ENCODE assay signal across 8 mouse cellular contexts in genomic region chr19:8774951-8775421, GRCm38 (mm10). TPM values are rescaled to one million over a fixed set of nuclear protein-coding genes. Genes with fewer than 3 reads are reported as not detected.
DNase-seq lines count a peak whose midpoint lies in the region; ATAC-seq and TF ChIP-seq lines count a peak whose summit lies in the region.

No protein-coding gene starts in this region.

- no peak for TF ChIP-seq CTCF in embryonic fibroblast, embryonic 13.5 days (IDR thresholded peaks at IDR 0.05; ENCODE audit: borderline replicate concordance, insufficient read depth, low read length)
- no peak for TF ChIP-seq CTCF in kidney, postnatal 0 days (IDR thresholded peaks at IDR 0.05; ENCODE audit: low read depth)

- H3K27ac ChIP-seq in embryonic fibroblast, embryonic 13.5 days (ENCODE audit: insufficient read depth, low read length): peak overlapping the region; percentile 86
- H3K27ac ChIP-seq in kidney, postnatal 0 days: peak overlapping the region; percentile 97
- H3K27ac ChIP-seq in neural tube, embryonic 12.5 days: peak overlapping the region; percentile 98

- H3K4me2 ChIP-seq in kidney, postnatal 0 days (ENCODE audit: low read length): peak overlapping the region; percentile 93
- H3K4me2 ChIP-seq in neural tube, embryonic 12.5 days (replicated peaks): peak overlapping the region; percentile 94

- H3K4me1 ChIP-seq in embryonic fibroblast, embryonic 13.5 days (ENCODE audit: control insufficient read depth, insufficient read depth, low read length): no peaks in the 10 kb centered on the region
- H3K4me1 ChIP-seq in kidney, postnatal 0 days (replicated peaks; ENCODE audit: insufficient read depth, low read length): peaks cover 14% of the 10 kb centered on the region; the same call in 1 of the 2 replicates
- peaks cover 33% of the 10 kb centered on the region for H3K4me1 ChIP-seq in neural tube, embryonic 12.5 days

- peaks cover 11% of the 10 kb centered on the region for H3K36me3 ChIP-seq in kidney, postnatal 0 days (ENCODE audit: insufficient read depth, low read length)
- H3K36me3 ChIP-seq in neural tube, embryonic 12.5 days: peaks cover 34% of the 10 kb centered on the region

- TF ChIP-seq POLR2A in embryonic fibroblast, embryonic 13.5 days (IDR thresholded peaks at IDR 0.05; ENCODE audit: low read depth, low read length): 0 out of 2 replicates have a peak, but pooled peaks have one; percentile 25

- ATAC-seq in kidney, postnatal 0 days (replicated peaks; ENCODE audit: low FRiP score, low read depth): no peak; the same call in 1 of the 2 replicates
- peak; percentile 41 for ATAC-seq in neural tube, embryonic 12.5 days (ENCODE audit: low FRiP score, low read depth)

- H3K4me3 ChIP-seq in embryonic fibroblast, embryonic 13.5 days (ENCODE audit: insufficient read depth, low read length): peak overlapping the region; percentile 72
- peak overlapping the region; percentile 73 for H3K4me3 ChIP-seq in kidney, postnatal 0 days (replicated peaks; ENCODE audit: low read depth, low read length)
- H3K4me3 ChIP-seq in neural tube, embryonic 12.5 days: peak overlapping the region; percentile 72

- H3K9me3 ChIP-seq in kidney, postnatal 0 days (replicated peaks; ENCODE audit: low read length): no peaks in the 10 kb centered on the region
- no peaks in the 10 kb centered on the region for H3K9me3 ChIP-seq in neural tube, embryonic 12.5 days

- DNase-seq in kidney, adult 8-10 months: peak; percentile 26 to 27
- no peak for DNase-seq in kidney, adult 18-20 months
- DNase-seq in MN1 (ENCODE audit: low spot score): peak; percentile 14
- peak; percentile 30 for DNase-seq in kidney, postnatal 0 days (ENCODE audit: low spot score)
- DNase-seq in cerebellum, postnatal 14 days: no peak
- DNase-seq in cerebellum, postnatal 4 days (ENCODE audit: low spot score in 2 of 2): no peak

- WGBS in kidney, postnatal 0 days: 2% methylated on average over 20 of the region's 20 CpGs
- 5% methylated on average over 20 of the region's 20 CpGs for WGBS in neural tube, embryonic 12.5 days

- H3K9ac ChIP-seq in kidney, postnatal 0 days (ENCODE audit: low read depth, low read length): peak overlapping the region; percentile 94
- peak overlapping the region; percentile 93 for H3K9ac ChIP-seq in neural tube, embryonic 12.5 days

- H3K27me3 ChIP-seq in kidney, postnatal 0 days (ENCODE audit: insufficient read depth, low read length): no peaks in the 10 kb centered on the region
- no peaks in the 10 kb centered on the region for H3K27me3 ChIP-seq in neural tube, embryonic 12.5 days (replicated peaks)

RNA-seq across cellular contexts. Expression of gene Tmem179b, which starts 0.7 kb away (rescaled TPM):
- polyA plus RNA-seq in embryonic fibroblast, embryonic 13.5 days (2011; ENCODE audit: insufficient read length, low read depth, missing spikeins): 41.7 and 49.2 TPM in 2 replicates
- 103 and 113 TPM in 2 replicates for polyA plus RNA-seq in kidney, postnatal 0 days (2015; fragmentation: Nextera tagmentation; extraction: Ambion mirVana)
- 37.2 and 39.0 TPM in 2 replicates for polyA plus RNA-seq in neural tube, embryonic 12.5 days (2016; fragmentation: Nextera tagmentation; extraction: Ambion mirVana)

RNA-seq across cellular contexts. Expression of gene Tmem223, which starts 4.2 kb away (rescaled TPM):
- polyA plus RNA-seq in embryonic fibroblast, embryonic 13.5 days (2011; ENCODE audit: insufficient read length, low read depth, missing spikeins): 34.7 and 36.7 TPM in 2 replicates
- polyA plus RNA-seq in kidney, postnatal 0 days (2015; fragmentation: Nextera tagmentation; extraction: Ambion mirVana): 248 and 286 TPM in 2 replicates
- polyA plus RNA-seq in neural tube, embryonic 12.5 days (2016; fragmentation: Nextera tagmentation; extraction: Ambion mirVana): 199 and 210 TPM in 2 replicates

RNA-seq across cellular contexts. Expression of gene Taf6l, which starts 11.2 kb away (rescaled TPM):
- 15.7 and 22.7 TPM in 2 replicates for polyA plus RNA-seq in embryonic fibroblast, embryonic 13.5 days (2011; ENCODE audit: insufficient read length, low read depth, missing spikeins)
- 28.4 and 28.6 TPM in 2 replicates for polyA plus RNA-seq in kidney, postnatal 0 days (2015; fragmentation: Nextera tagmentation; extraction: Ambion mirVana)
- 29.9 and 34.4 TPM in 2 replicates for polyA plus RNA-seq in neural tube, embryonic 12.5 days (2016; fragmentation: Nextera tagmentation; extraction: Ambion mirVana)

RNA-seq across cellular contexts. Expression of gene Nxf1, which starts 18.1 kb away (rescaled TPM):
- 172 and 183 TPM in 2 replicates for polyA plus RNA-seq in embryonic fibroblast, embryonic 13.5 days (2011; ENCODE audit: insufficient read length, low read depth, missing spikeins)
- polyA plus RNA-seq in kidney, postnatal 0 days (2015; fragmentation: Nextera tagmentation; extraction: Ambion mirVana): 114 and 123 TPM in 2 replicates
- polyA plus RNA-seq in neural tube, embryonic 12.5 days (2016; fragmentation: Nextera tagmentation; extraction: Ambion mirVana): 186 and 216 TPM in 2 replicates

RNA-seq across cellular contexts. Expression of gene Polr2g, which starts 23.4 kb away (rescaled TPM):
- 93.9 and 96.0 TPM in 2 replicates for polyA plus RNA-seq in embryonic fibroblast, embryonic 13.5 days (2011; ENCODE audit: insufficient read length, low read depth, missing spikeins)
- 185 and 187 TPM in 2 replicates for polyA plus RNA-seq in kidney, postnatal 0 days (2015; fragmentation: Nextera tagmentation; extraction: Ambion mirVana)
- 152 and 158 TPM in 2 replicates for polyA plus RNA-seq in neural tube, embryonic 12.5 days (2016; fragmentation: Nextera tagmentation; extraction: Ambion mirVana)

Comparison
In these comparisons a context has a peak if more than half of its experiments do, and no peak if none do; other contexts are left out.
1. DNase-seq: peak in kidney, adult 8-10 months (2 of 2), MN1 (single experiment) and kidney, postnatal 0 days (single experiment); none in kidney, adult 18-20 months (single experiment), cerebellum, postnatal 14 days (0 of 2) and cerebellum, postnatal 4 days (0 of 2).
2. Peak in every context shown above with its lines, with median percentiles within 50 percentile points of each other: H3K27ac ChIP-seq and H3K4me3 ChIP-seq.